Mouse (Mus musculus) gastrocnemius, adult 8-10 months (tissue): Measurements from ENCODE around the gene Cd5l. TPM values are rescaled to one million over a fixed set of nuclear protein-coding genes. Genes with fewer than 3 reads are reported as not detected.

Experiments used
- DNase-seq, 2 experiments: peaks; one replicate each; pipeline ENCODE4 v3.0.0; 2022; ENCODE audit warnings: low spot score in 2 of 2
- total RNA-seq, 4 experiments: library from RNA; stranded (reverse); gene quantifications; 2 replicates each; pipeline ENCODE4 v1.2.4; 2022

The Cd5l gene
- total RNA-seq, 4 experiments from 2014 or later: not detected

- no peak for DNase-seq
Observed at GRCm38 (mm10) chr3:87401321-87401720, 43.6 kb downstream of the Cd5l start.

GRCm38 (mm10) chr3:87408171-87408570, 50.5 kb downstream of the Cd5l start:
- no peak for DNase-seq

GRCm38 (mm10) chr3:87409196-87409935, 51.7 kb downstream of the Cd5l start:
- no peak for DNase-seq

GRCm38 (mm10) chr3:87410605-87411004, 52.9 kb downstream of the Cd5l start:
- DNase-seq: no peak

- DNase-seq: no peak
Observed at GRCm38 (mm10) chr3:87411150-87411549, 53.5 kb downstream of the Cd5l start.

- no peak for DNase-seq
Observed at GRCm38 (mm10) chr3:87420645-87421044, 63.0 kb downstream of the Cd5l start.

Other genes starting within 250 kb of the Cd5l start
- gene Kirrel, start 183.1 kb upstream of the Cd5l start, total RNA-seq: 1 to 10 TPM; 1.9 to 4.3 (median 3.0) TPM
- gene Fcrls, start 94.1 kb upstream of the Cd5l start, total RNA-seq: 1 to 10 TPM in 2 of 4 experiments, under 1 TPM in 2; 0.51 to 1.7 (median 1.2) TPM
- under 1 TPM in 1 of 4 experiments, not detected in 3; 0.15 TPM for gene Fcrl1, start 18.5 kb downstream of the Cd5l start, total RNA-seq
- gene Fcrl5, start 77.9 kb downstream of the Cd5l start, total RNA-seq: not detected
- gene Etv3, start 167.5 kb downstream of the Cd5l start, total RNA-seq: 10 to 100 TPM; 10.4 to 10.9 (median 10.6) TPM